Mouse (Mus musculus) ovary, postnatal 36 days (tissue): Measurements from ENCODE around the gene Eif2b5.

ENCODE experiments used
- DNase-seq: peaks from one replicate; pipeline ENCODE4 v3.0.0; 2022; ENCODE audit warnings: low spot score, mixed read lengths

The Eif2b5 gene

GRCm38 (mm10) chr16:20489233-20489632 lies 9.4 kb upstream of the Eif2b5 start:
- DNase-seq = no peak

GRCm38 (mm10) chr16:20490581-20490980 lies 8.0 kb upstream of the Eif2b5 start:
- DNase-seq = no peak

GRCm38 (mm10) chr16:20491301-20491700 lies 7.3 kb upstream of the Eif2b5 start:
- no peak for DNase-seq

GRCm38 (mm10) chr16:20493452-20493851 lies 5.2 kb upstream of the Eif2b5 start:
- DNase-seq = no peak

GRCm38 (mm10) chr16:20496671-20497600 lies 1.7 kb upstream of the Eif2b5 start:
- DNase-seq = peak; percentile 16

- DNase-seq = no peak
These were observed 489 bp upstream of the Eif2b5 start for GRCm38 (mm10) chr16:20497980-20498676.

- no peak for DNase-seq
These were observed 7.4 kb downstream of the Eif2b5 start for GRCm38 (mm10) chr16:20506000-20506399.

GRCm38 (mm10) chr16:20509349-20509748 lies 10.7 kb downstream of the Eif2b5 start:
- no peak for DNase-seq

- DNase-seq = no peak
These were observed 12.7 kb downstream of the Eif2b5 start for GRCm38 (mm10) chr16:20511277-20511847.

- DNase-seq = no peak
These were observed 17.4 kb downstream of the Eif2b5 start for GRCm38 (mm10) chr16:20516032-20516431.

GRCm38 (mm10) chr16:20516726-20517201 lies 18.1 kb downstream of the Eif2b5 start, which contains the start of gene Dvl3:
Gene Dvl3 (plus strand): TSS chr16:20516982.
- DNase-seq = peak; percentile 95

- no peak for DNase-seq
These were observed 18.6 kb downstream of the Eif2b5 start for GRCm38 (mm10) chr16:20517216-20517615.

- DNase-seq = no peak
These were observed 19.2 kb downstream of the Eif2b5 start for GRCm38 (mm10) chr16:20517701-20518374.

GRCm38 (mm10) chr16:20523886-20524285 lies 25.3 kb downstream of the Eif2b5 start:
- DNase-seq = no peak

- DNase-seq = no peak
These were observed 30.2 kb downstream of the Eif2b5 start for GRCm38 (mm10) chr16:20528779-20529178.

- no peak for DNase-seq
These were observed 30.8 kb downstream of the Eif2b5 start for GRCm38 (mm10) chr16:20529375-20529774.

- no peak for DNase-seq
These were observed 32.3 kb downstream of the Eif2b5 start for GRCm38 (mm10) chr16:20530941-20531340.

- DNase-seq = no peak
These were observed 36.1 kb downstream of the Eif2b5 start for GRCm38 (mm10) chr16:20534617-20535295.

GRCm38 (mm10) chr16:20535296-20536080 lies 36.9 kb downstream of the Eif2b5 start, which contains the start of gene Ap2m1:
Gene Ap2m1 (plus strand): TSS chr16:20535478.
- peak; percentile 90 for DNase-seq

- no peak for DNase-seq
These were observed 37.6 kb downstream of the Eif2b5 start for GRCm38 (mm10) chr16:20536081-20536665.
